Mouse (Mus musculus) heart, adult 18-20 months (tissue): ENCODE results near the gene Vmn1r215. TPM values are rescaled to one million over a fixed set of nuclear protein-coding genes. Genes with fewer than 3 reads are reported as not detected.
"Not testable (repeated sequence)": the region's sequence is repeated elsewhere in the genome, so short reads cannot be mapped to it uniquely, and the experiment has no call there.

Experiments used
- DNase-seq, 2 experiments: peaks; one replicate each; pipeline ENCODE4 v3.0.0; 2021 to 2022; ENCODE audit warnings: mixed read lengths in 1 of 2
- long read RNA-seq, 2 experiments: library from polyadenylated mRNA; stranded (forward); transcript quantifications; one replicate each; pipeline ENCODE4 v2.0.0; 2021
- total RNA-seq, 2 experiments: library from RNA; stranded (reverse); gene quantifications; 2 replicates each; pipeline ENCODE4 v1.2.3; 2021

Gene Vmn1r215
- not detected for total RNA-seq
- long read RNA-seq, experiment 1: 0 reads
- long read RNA-seq, experiment 2: 0 reads

- no peak for DNase-seq
These were observed at the start of gene Vmn1r215 for GRCm38 (mm10) chr13:23067725-23068124. Gene Vmn1r215 (plus strand): TSS chr13:23068025.

GRCm38 (mm10) chr13:23018158-23018557 lies 49.7 kb upstream of the Vmn1r215 start:
- no peak for DNase-seq

- DNase-seq: no peak
These were observed 43.0 kb upstream of the Vmn1r215 start for GRCm38 (mm10) chr13:23024812-23025211.

- DNase-seq: no peak
These were observed 37.7 kb upstream of the Vmn1r215 start, which contains the start of gene Vmn1r214 for GRCm38 (mm10) chr13:23030118-23030517. Gene Vmn1r214 (plus strand): TSS chr13:23030418.

GRCm38 (mm10) chr13:23057778-23058177 lies 10.0 kb upstream of the Vmn1r215 start:
- no peak for DNase-seq

- DNase-seq: no peak
These were observed 1.5 kb downstream of the Vmn1r215 start for GRCm38 (mm10) chr13:23069312-23069711.

- no peak for DNase-seq
These were observed 26.6 kb downstream of the Vmn1r215 start for GRCm38 (mm10) chr13:23094386-23094785.

- DNase-seq: not testable (repeated sequence)
These were observed 50.3 kb downstream of the Vmn1r215 start, which contains the start of gene Vmn1r217 for GRCm38 (mm10) chr13:23118126-23118525. Gene Vmn1r217 (minus strand): TSS chr13:23118226.

- no peak for DNase-seq
These were observed 52.8 kb downstream of the Vmn1r215 start for GRCm38 (mm10) chr13:23120611-23121010.

Other genes with a start within 250 kb of the Vmn1r215 start
- gene Vmn1r210, start 236.7 kb upstream of the Vmn1r215 start, total RNA-seq: not detected
- not detected for gene Vmn1r211, start 210.5 kb upstream of the Vmn1r215 start, total RNA-seq
- gene Vmn1r212, start 183.8 kb upstream of the Vmn1r215 start, total RNA-seq: not detected
- not detected for gene Vmn1r213, start 60.4 kb upstream of the Vmn1r215 start, total RNA-seq
- not detected for gene Vmn1r214, start 37.6 kb upstream of the Vmn1r215 start, total RNA-seq
- gene Vmn1r217, start 50.2 kb downstream of the Vmn1r215 start, total RNA-seq: not detected
- gene Vmn1r218, start 65.1 kb downstream of the Vmn1r215 start, total RNA-seq: not detected
- gene Vmn1r219, start 91.3 kb downstream of the Vmn1r215 start, total RNA-seq: not detected
- gene Vmn1r220, start 120.0 kb downstream of the Vmn1r215 start, total RNA-seq: not detected
- not detected for gene Vmn1r221, start 146.1 kb downstream of the Vmn1r215 start, total RNA-seq
- gene Vmn1r222, start 167.9 kb downstream of the Vmn1r215 start, total RNA-seq: not detected
- not detected for gene Vmn1r223, start 179.1 kb downstream of the Vmn1r215 start, total RNA-seq